Mouse (Mus musculus): ENCODE data around the gene Gm9803. TPM values are rescaled to one million over a fixed set of nuclear protein-coding genes. Genes with fewer than 3 reads are reported as not detected.

Gm9803 gene
- polyA plus RNA-seq (2015; fragmentation: Nextera tagmentation; extraction: Ambion mirVana): 12.9 and 14.3 TPM in 2 replicates

GRCm38 (mm10) chr10:43523931-43524330 lies at the start of gene Gm9803:
TSS of gene Gm9803 (plus strand) at chr10:43524084.

GRCm38 (mm10) chr10:43478751-43479435 lies 45.0 kb upstream of the Gm9803 start, which contains the start of gene Bend3:
TSS of gene Bend3 (plus strand) at chr10:43478831.

GRCm38 (mm10) chr10:43540442-43541152 lies 16.7 kb downstream of the Gm9803 start, which contains the start of gene 1700021F05Rik:
TSS of gene 1700021F05Rik (minus strand) at chr10:43540994.

Other genes starting within 250 kb of the Gm9803 start
- 1.0 TPM in 2 replicates for gene Bend3, start 45.3 kb upstream of the Gm9803 start, polyA plus RNA-seq (2015; fragmentation: Nextera tagmentation; extraction: Ambion mirVana)
- gene 1700021F05Rik, start 16.9 kb downstream of the Gm9803 start, polyA plus RNA-seq (2015; fragmentation: Nextera tagmentation; extraction: Ambion mirVana): 43.5 and 45.3 TPM in 2 replicates
- 107 and 109 TPM in 2 replicates for gene Cd24a, start 54.2 kb downstream of the Gm9803 start, polyA plus RNA-seq (2015; fragmentation: Nextera tagmentation; extraction: Ambion mirVana)

Measured in urinary bladder, postnatal 0 days (tissue).